Mouse (Mus musculus): ENCODE measurements around the gene Large2.

DNA sequence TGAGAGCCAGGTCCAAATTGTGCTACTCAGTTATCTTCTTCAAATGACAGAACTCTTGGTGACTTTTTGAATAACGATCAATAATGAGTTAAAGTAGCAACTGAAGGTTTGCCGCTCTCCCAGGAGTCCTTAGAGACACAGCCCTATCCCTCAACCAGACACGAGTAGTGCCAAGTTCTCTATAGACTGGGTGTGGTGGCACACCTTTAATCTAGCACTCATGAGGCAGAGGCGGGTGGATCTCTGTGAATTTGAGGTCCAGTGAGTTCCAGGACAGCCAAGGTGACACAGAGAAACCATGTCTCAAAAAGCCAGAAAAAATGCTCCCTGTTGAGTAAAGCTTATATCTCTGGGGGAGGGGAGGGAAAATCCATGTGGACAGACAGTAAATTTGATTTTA lies 47.1 kb downstream of the Large2 start:
- TF ChIP-seq CTCF (IDR thresholded peaks at IDR 0.05; ENCODE audit: low read depth) (no peak), EP300 (IDR thresholded peaks at IDR 0.05; ENCODE audit: low read depth) (no peak)

Measured in liver, embryonic 14.5 days (tissue).